Mouse (Mus musculus) cerebellum, adult 2 months (tissue): Measurements from ENCODE around the gene Slc39a2.

Source experiments
- CTCF ChIP-seq: fragments of 200-500 bp; IDR thresholded peaks from 2 replicates; pipeline ENCODE4 v1.5.1; 2011; ENCODE audit warnings: low read depth, mild to moderate bottlenecking, control low read depth, low read length, moderate library complexity, borderline replicate concordance; ENCODE audit not compliant: insufficient read depth
- POLR2A ChIP-seq: fragments of 200-500 bp; IDR thresholded peaks from 2 replicates; pipeline ENCODE4 v1.6.1; 2011; ENCODE audit warnings: low read length, control low read depth, borderline replicate concordance; ENCODE audit not compliant: insufficient read depth

GRCm38 (mm10) chr14:51896539-51897170 lies 4.0 kb downstream of the Slc39a2 start:
- no peak for TF ChIP-seq CTCF
- no peak for TF ChIP-seq POLR2A
